Mouse (Mus musculus): ENCODE data around the gene Gdf10. TPM values are rescaled to one million over a fixed set of nuclear protein-coding genes. Genes with fewer than 3 reads are reported as not detected.

The Gdf10 gene
- polyA plus RNA-seq, 1 experiment from 2014 or later: 16.1 TPM

DNA sequence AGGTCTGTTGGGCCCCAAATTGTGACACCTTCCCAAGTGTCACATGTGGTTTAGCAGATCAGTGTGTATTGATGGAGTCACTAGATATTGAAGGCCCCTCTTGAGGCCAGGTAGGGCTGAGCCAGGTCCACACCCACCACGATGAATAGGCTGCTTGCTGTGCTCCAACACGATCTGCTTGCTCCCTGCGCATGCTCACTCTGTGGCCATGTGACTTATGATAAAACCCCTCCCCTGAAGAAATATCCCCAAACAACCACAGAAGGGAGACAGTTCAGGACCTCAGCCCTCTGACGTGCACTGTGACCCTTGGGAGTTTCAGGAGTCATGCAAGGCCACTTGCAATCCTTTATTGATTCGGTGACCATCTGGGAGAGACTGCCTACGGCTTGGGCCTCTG is 22.7 kb downstream of the Gdf10 start:
- WGBS: 88% methylated on average over 6 of the region's 6 CpGs
- Histone ChIP-seq H3K27me3 (no peaks in the 10 kb centered on the region), H3K9me3 (no peaks in the 10 kb centered on the region), H3K4me1 (replicated peaks) (no peaks in the 10 kb centered on the region), H3K9ac (no peak overlapping the region), H3K36me3 (no peaks in the 10 kb centered on the region), H3K4me2 (no peak overlapping the region), H3K27ac (replicated peaks) (no peak overlapping the region), H3K4me3 (no peak overlapping the region)
- no peak for ATAC-seq (ENCODE audit: low FRiP score, low read depth)

DNA sequence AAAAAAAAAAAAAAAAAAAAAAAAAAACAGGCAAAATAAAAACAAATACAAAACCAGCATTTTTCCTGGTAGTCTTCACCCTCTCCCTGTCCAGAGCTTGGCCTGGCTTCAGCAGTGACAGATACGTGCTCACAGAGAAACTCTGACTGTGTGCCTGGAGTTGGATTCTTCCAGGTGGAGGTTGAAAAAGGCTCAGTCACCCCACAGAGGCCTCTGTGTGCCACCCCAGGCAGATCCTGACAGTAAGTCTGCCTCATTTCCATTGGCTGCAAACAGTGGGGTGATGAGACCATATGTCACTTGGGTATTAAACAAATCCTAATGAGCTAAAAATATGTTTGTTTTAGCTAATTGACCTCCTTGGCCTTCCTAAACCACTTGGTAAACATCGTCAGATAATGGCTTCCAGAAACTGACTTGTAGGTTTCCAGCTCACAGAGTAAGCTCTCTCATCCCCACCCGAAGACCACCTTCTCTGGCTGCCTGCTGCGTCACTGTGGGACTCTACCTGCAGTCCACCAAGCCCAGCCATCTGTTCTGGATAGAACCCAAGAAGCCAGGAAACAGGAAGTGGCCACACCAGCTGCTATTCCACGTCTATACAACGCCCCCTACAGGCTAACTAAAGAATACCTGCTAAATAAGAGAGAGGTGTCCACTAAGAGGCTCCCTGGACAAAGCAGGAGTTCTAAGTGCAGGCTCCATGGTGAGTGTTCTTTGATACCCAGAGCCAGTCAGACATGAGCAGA is 29.0 kb downstream of the Gdf10 start:
- Histone ChIP-seq H3K9me3 (no peaks in the 10 kb centered on the region), H3K27ac (replicated peaks) (no peak overlapping the region), H3K27me3 (no peaks in the 10 kb centered on the region), H3K4me2 (no peak overlapping the region), H3K4me3 (no peak overlapping the region), H3K36me3 (no peaks in the 10 kb centered on the region), H3K4me1 (replicated peaks) (no peaks in the 10 kb centered on the region), H3K9ac (no peak overlapping the region)
- no peak for ATAC-seq (ENCODE audit: low FRiP score, low read depth)
- WGBS: 58% methylated on average over 6 of the region's 6 CpGs

DNA sequence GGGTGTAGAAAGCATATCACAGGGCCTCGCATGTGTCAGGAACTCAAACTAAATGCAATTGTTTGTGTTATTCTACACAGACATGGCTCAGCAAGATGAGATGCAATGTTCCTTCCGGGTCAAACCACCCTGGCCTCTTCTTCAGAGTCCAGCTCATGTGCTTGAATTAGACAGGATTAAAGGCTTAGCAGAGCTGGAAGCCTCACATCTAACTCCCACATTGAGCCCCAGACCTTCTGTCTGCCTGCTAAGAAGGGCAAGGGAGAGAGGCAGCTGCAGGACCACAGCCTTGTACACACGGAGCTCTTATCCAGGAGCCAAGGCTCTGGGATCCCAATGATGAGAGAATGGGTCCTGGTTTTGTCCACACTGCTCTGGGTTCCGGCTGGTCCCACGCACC is 30.4 kb downstream of the Gdf10 start, which contains the start of gene Rbp3:
Gene Rbp3, plus strand, starts transcription at position 243 of the 400 bp plus-strand sequence.
- 84% methylated on average over 5 of the region's 5 CpGs for WGBS
- Histone ChIP-seq H3K4me2 (no peak within 1 kb of the TSS), H3K4me3 (no peak within 1 kb of the TSS), H3K36me3 (no peaks in the 10 kb centered on the region), H3K9ac (no peak within 1 kb of the TSS), H3K27ac (replicated peaks) (no peak within 1 kb of the TSS), H3K27me3 (no peaks in the 10 kb centered on the region), H3K4me1 (replicated peaks) (no peaks in the 10 kb centered on the region), H3K9me3 (no peaks in the 10 kb centered on the region)
- no peak for ATAC-seq (ENCODE audit: low FRiP score, low read depth)

DNA sequence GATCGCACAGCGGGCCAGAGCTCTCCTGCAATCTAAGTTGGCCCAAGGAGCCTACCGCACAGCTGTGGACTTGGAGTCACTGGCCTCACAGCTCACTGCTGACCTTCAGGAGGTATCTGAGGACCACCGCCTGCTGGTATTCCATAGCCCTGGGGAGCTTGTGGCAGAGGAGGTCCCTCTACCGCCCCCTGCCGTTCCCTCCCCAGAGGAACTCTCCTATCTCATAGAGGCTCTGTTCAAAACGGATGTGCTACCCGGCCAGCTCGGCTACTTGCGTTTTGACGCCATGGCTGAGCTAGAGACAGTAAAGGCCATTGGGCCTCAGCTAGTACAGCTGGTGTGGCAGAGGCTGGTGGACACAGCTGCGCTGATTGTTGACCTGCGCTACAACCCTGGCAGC is 32.7 kb downstream of the Gdf10 start:
- Histone ChIP-seq H3K9ac (no peak overlapping the region), H3K4me1 (replicated peaks) (no peaks in the 10 kb centered on the region), H3K27me3 (no peaks in the 10 kb centered on the region), H3K4me3 (no peak overlapping the region), H3K27ac (replicated peaks) (no peak overlapping the region), H3K36me3 (no peaks in the 10 kb centered on the region), H3K9me3 (no peaks in the 10 kb centered on the region), H3K4me2 (no peak overlapping the region)
- 83% methylated on average over 13 of the region's 13 CpGs for WGBS
- no peak for ATAC-seq (ENCODE audit: low FRiP score, low read depth)

DNA sequence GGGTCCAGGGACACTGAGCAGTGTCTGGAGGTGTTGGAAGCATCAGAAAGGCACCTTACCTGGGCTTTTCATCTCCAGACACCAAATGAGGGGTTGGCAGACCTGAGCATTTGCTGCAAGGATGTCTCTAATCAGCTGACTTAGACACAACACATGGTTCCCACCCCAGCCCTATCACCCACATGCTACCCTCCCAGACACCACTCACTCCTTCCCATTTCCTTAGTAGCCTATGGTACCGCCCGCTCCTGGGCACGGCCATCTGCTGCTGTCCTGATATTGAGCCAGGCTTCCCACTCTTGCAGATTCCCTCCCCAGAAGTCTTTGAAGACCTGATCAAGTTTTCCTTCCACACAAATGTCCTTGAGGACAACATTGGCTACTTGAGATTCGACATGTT is 34.8 kb downstream of the Gdf10 start:
- ATAC-seq (ENCODE audit: low FRiP score, low read depth): no peak
- Histone ChIP-seq H3K4me3 (no peak overlapping the region), H3K36me3 (no peaks in the 10 kb centered on the region), H3K27ac (replicated peaks) (no peak overlapping the region), H3K4me2 (no peak overlapping the region), H3K9me3 (no peaks in the 10 kb centered on the region), H3K27me3 (no peaks in the 10 kb centered on the region), H3K4me1 (replicated peaks) (no peaks in the 10 kb centered on the region), H3K9ac (no peak overlapping the region)
- WGBS: 93% methylated on average over 4 of the region's 4 CpGs

DNA sequence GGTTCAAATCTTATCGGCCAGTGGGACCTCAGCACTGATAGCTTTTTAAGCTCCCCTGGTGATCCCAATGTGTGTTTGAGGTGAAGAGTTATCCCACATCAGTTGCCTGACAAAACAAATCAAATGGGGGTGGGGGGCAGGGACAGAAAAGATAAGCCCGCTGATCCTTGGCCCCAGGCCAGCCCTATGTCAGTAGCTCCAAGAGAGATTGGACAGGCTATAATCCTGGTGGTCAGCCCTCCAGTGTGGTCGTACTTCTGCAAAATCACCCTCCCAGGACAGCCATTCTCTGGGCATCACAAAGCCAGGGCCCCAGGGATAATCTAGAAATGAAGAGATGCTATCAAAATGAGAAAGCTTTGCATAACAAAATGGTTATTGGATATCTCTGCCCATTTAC is 35.5 kb downstream of the Gdf10 start:
- Histone ChIP-seq H3K27ac (replicated peaks) (no peak overlapping the region), H3K4me3 (no peak overlapping the region), H3K4me2 (no peak overlapping the region), H3K27me3 (no peaks in the 10 kb centered on the region), H3K9me3 (no peaks in the 10 kb centered on the region), H3K4me1 (replicated peaks) (no peaks in the 10 kb centered on the region), H3K9ac (no peak overlapping the region), H3K36me3 (no peaks in the 10 kb centered on the region)
- 74% methylated on average over 3 of the region's 3 CpGs for whole genome bisulfite sequencing
- ATAC-seq (ENCODE audit: low FRiP score, low read depth): no peak

DNA sequence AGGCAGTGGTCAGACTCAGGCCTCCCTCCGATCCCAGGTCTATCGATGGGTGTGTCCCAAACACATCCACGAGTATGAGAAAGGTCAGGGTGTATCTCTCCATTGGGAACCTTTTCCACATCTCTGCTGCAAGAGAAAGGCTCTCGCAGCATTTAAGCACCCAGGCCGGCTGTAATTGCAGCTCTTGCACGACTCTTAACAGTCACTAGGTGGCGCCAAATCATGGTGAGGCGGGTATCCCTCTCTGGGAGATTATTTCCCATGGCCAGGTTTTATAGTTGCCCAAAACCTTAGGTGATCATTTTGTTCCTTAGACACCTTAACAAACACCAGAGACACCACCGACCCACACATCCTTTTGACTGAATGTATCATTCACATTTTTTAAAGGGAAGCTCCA is 36.0 kb downstream of the Gdf10 start:
- Histone ChIP-seq H3K4me1 (replicated peaks) (no peaks in the 10 kb centered on the region), H3K27ac (replicated peaks) (no peak overlapping the region), H3K36me3 (no peaks in the 10 kb centered on the region), H3K4me3 (no peak overlapping the region), H3K9me3 (no peaks in the 10 kb centered on the region), H3K4me2 (no peak overlapping the region), H3K27me3 (no peaks in the 10 kb centered on the region), H3K9ac (no peak overlapping the region)
- 12% methylated on average over 9 of the region's 9 CpGs for WGBS
- ATAC-seq (ENCODE audit: low FRiP score, low read depth): no peak

DNA sequence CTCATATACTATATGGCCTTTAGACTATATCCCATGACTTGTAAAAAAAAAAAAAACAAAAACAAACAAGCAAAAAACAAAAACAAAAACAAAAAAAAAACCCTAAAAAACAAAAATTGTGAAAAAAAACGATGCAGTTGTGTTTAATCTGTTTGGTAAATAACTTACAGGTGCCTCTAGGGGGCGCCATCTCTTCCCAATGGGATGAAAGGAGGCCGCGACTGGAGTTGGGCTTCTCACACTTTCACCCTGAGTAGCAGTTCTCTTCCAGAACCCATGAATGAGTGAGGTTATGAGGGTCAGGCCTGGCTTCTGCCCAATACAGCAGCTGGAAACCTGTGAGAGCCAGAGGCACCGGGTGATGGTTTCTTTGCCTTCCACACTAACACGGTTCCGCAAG is 42.3 kb downstream of the Gdf10 start:
- no peaks in the 10 kb centered on the region for H3K4me1 ChIP-seq (replicated peaks)
- no peaks in the 10 kb centered on the region for H3K9me3 ChIP-seq
- H3K27ac ChIP-seq (replicated peaks): no peak overlapping the region
- no peak overlapping the region for H3K4me3 ChIP-seq
- H3K36me3 ChIP-seq: no peaks in the 10 kb centered on the region
- WGBS: 68% methylated on average over 7 of the region's 7 CpGs
- H3K4me2 ChIP-seq: no peak overlapping the region
- H3K9ac ChIP-seq: no peak overlapping the region
- ATAC-seq (ENCODE audit: low FRiP score, low read depth): no peak
- no peaks in the 10 kb centered on the region for H3K27me3 ChIP-seq

DNA sequence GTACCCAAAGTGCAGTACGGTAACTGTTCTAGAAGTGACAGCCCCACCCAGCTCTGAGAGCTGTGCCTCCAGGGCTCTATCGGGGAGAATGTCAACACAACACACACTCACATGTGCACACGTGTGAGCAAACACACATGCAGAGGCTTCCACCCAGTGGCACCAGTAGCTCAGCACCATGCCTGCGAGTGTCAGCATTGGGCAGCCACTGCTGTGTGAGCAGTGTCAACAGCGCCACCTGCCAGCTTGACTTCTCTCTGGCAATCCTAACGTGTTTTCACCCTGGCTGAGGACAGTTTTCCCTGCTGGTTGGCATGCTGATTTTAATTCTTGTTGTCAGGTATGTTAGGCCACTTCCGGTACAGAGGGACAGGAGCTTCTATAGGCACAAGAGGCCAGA is 49.3 kb downstream of the Gdf10 start:
- ATAC-seq (ENCODE audit: low FRiP score, low read depth): no peak
- no peaks in the 10 kb centered on the region for H3K4me1 ChIP-seq (replicated peaks)
- H3K36me3 ChIP-seq: no peaks in the 10 kb centered on the region
- no peak overlapping the region for H3K27ac ChIP-seq (replicated peaks)
- H3K4me2 ChIP-seq: no peak overlapping the region
- H3K9me3 ChIP-seq: no peaks in the 10 kb centered on the region
- no peak overlapping the region for H3K4me3 ChIP-seq
- WGBS: 48% methylated on average over 7 of the region's 7 CpGs
- H3K9ac ChIP-seq: no peak overlapping the region
- H3K27me3 ChIP-seq: no peaks in the 10 kb centered on the region

DNA sequence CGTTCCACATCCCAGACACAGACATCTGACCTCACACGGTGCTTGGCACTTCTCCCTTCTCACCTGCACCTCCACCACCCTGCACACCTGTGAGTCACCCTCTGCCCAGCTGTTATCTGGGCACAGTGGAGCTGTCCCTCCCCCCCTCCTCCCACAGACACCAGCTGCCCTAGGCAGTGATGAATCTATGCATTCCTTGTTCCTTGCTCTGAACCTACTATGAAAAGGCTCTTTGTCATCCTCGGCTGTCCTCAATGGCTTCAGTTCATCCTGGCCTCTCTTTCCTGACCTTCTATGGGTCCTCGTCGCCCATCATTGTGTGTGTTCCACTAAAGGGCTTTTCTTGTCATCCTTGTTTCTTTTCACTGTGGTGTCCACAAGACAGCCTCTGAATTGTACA is 51.4 kb downstream of the Gdf10 start:
- Histone ChIP-seq H3K4me1 (replicated peaks) (peaks cover 8% of the 10 kb centered on the region), H3K27me3 (0 out of 2 replicates have a peak, but pooled peaks cover 7% of the 10 kb centered on the region), H3K36me3 (no peaks in the 10 kb centered on the region), H3K27ac (replicated peaks) (no peak overlapping the region), H3K4me2 (no peak overlapping the region), H3K9me3 (no peaks in the 10 kb centered on the region), H3K9ac (no peak overlapping the region), H3K4me3 (no peak overlapping the region)
- ATAC-seq (ENCODE audit: low FRiP score, low read depth): no peak
- 43% methylated on average over 5 of the region's 5 CpGs for WGBS

DNA sequence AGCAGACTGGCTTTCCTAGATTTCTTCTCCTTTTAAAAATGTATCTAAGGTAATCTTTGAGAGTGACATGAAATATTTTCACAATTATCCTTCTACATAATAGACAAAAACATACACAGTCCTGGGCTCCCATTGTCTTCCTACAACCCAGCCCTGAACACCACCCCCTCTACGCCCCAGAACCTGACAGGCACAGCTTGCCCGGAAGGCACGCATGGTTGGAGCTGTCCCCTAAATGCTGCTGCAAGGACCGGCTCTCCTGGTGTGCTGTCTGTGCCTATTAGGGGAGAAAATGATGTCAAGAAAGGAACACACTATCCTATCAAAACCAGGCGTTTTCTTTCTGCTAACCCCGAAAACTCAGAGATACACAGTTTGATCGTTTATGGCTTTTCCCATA is 54.4 kb downstream of the Gdf10 start:
- Histone ChIP-seq H3K9ac (no peak overlapping the region), H3K4me1 (replicated peaks) (peaks cover 8% of the 10 kb centered on the region), H3K4me3 (peak overlapping the region; percentile 45; the same call in 1 of the 2 replicates), H3K27ac (replicated peaks) (no peak overlapping the region), H3K4me2 (peak overlapping the region; percentile 82), H3K9me3 (no peaks in the 10 kb centered on the region), H3K27me3 (0 out of 2 replicates have a peak, but pooled peaks cover 7% of the 10 kb centered on the region), H3K36me3 (no peaks in the 10 kb centered on the region)
- 27% methylated on average over 7 of the region's 7 CpGs for WGBS
- 0 out of 2 replicates have a peak, but pooled peaks have one; percentile 61 for ATAC-seq (ENCODE audit: low FRiP score, low read depth)

DNA sequence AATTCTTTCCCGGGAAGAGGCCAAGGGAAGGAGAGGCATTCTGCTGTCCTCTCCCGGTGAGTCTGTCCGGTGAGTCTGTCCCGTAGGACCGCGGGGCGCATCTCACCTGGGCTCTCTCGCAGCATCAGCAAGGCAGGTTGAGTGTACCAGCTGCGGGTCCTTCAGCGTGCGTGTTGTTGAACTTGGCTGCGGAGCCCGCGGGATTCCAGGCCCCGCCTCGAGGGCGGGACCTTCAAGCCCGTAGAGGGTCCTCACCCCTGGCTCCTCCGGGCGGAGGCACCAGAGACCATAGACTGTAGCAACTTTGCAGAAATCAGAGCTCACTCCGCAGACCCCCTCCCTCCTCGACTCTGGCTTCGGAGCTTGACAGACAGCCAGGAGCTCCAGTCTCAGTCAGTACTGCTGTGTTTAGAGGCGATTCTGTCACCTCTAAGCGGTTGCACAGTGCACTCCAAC is 55.2 kb downstream of the Gdf10 start, which contains the start of gene Zfp488:
Gene Zfp488, minus strand, starts transcription at position 161 of the 456 bp plus-strand sequence.
- peak; percentile 77 for ATAC-seq (ENCODE audit: low FRiP score, low read depth)
- Histone ChIP-seq H3K4me3 (peak within 1 kb of the TSS; percentile 45), H3K27ac (replicated peaks) (no peak within 1 kb of the TSS), H3K36me3 (no peaks in the 10 kb centered on the region), H3K4me1 (replicated peaks) (peaks cover 8% of the 10 kb centered on the region), H3K9me3 (no peaks in the 10 kb centered on the region), H3K9ac (peak within 1 kb of the TSS; percentile 40), H3K4me2 (peak within 1 kb of the TSS; percentile 82), H3K27me3 (0 out of 2 replicates have a peak, but pooled peaks cover 7% of the 10 kb centered on the region)
- WGBS: 3% methylated on average over 21 of the region's 25 CpGs

Measured in hindbrain, embryonic 15.5 days (tissue).